ENCODE assay signal across 8 mouse cellular contexts in the genomic region with DNA sequence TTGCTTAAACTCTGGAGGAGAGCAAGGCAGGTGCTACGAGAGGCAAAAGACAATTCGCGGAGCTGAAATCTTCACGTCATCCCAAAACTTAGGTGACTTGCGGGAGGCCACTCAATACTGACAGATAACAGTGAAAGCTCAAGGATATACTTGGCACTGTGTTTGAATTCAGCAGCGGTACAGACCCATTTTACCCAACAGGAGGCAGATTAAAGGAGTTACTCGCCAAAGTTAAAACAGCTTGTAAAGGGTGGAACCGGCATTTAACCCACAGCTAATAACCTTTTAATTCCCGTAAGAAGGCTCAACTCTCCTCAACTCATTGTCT. TPM values are rescaled to one million over a fixed set of nuclear protein-coding genes. Genes with fewer than 3 reads are reported as not detected.
A peak's percentile ranks its signal among the peaks of the same experiment; 100 is the strongest.
DNase-seq lines count a peak whose midpoint lies in the region; ATAC-seq and TF ChIP-seq lines count a peak whose summit lies in the region.

No protein-coding gene starts in this region.

- H3K36me3 ChIP-seq in heart, embryonic 15.5 days: peaks cover 8% of the 10 kb centered on the region; the same call in 1 of the 2 replicates
- peaks cover 0 to 21% of the 10 kb centered on the region in 2 experiments; a peak in 2 of 4 replicates for H3K36me3 ChIP-seq in MEL (ENCODE audit: control insufficient read depth in 1 of 2, insufficient read depth in 2 of 2, low read length in 2 of 2)
- H3K36me3 ChIP-seq in hindbrain, embryonic 11.5 days (ENCODE audit: control insufficient read depth, insufficient read depth, low read length): no peaks in the 10 kb centered on the region
- no peaks in the 10 kb centered on the region for H3K36me3 ChIP-seq in midbrain, embryonic 11.5 days (ENCODE audit: control insufficient read depth, insufficient read depth, low read length)

- peak overlapping the region; percentile 74 for H3K4me2 ChIP-seq in heart, embryonic 15.5 days
- H3K4me2 ChIP-seq in hindbrain, embryonic 11.5 days (replicated peaks; ENCODE audit: low read depth, low read length): peak overlapping the region; percentile 68
- H3K4me2 ChIP-seq in midbrain, embryonic 11.5 days: peak overlapping the region; percentile 80

- H3K4me1 ChIP-seq in heart, embryonic 15.5 days (replicated peaks): peaks cover 28% of the 10 kb centered on the region
- peaks cover 12 to 25% of the 10 kb centered on the region in 2 experiments for H3K4me1 ChIP-seq in MEL (ENCODE audit: control insufficient read depth in 1 of 2, insufficient read depth in 2 of 2, low read length in 2 of 2)
- H3K4me1 ChIP-seq in hindbrain, embryonic 11.5 days (replicated peaks; ENCODE audit: control insufficient read depth, insufficient read depth, low read length): peaks cover 10% of the 10 kb centered on the region
- peaks cover 23% of the 10 kb centered on the region for H3K4me1 ChIP-seq in midbrain, embryonic 11.5 days (ENCODE audit: control insufficient read depth, insufficient read depth, low read length)

- H3K9ac ChIP-seq in heart, embryonic 15.5 days: peak overlapping the region; percentile 56
- H3K9ac ChIP-seq in MEL (ENCODE audit: control insufficient read depth, low read depth, low read length, poor library complexity, severe bottlenecking): peak overlapping the region; percentile 73
- peak overlapping the region; percentile 47 for H3K9ac ChIP-seq in hindbrain, embryonic 11.5 days (ENCODE audit: low read depth, low read length)
- H3K9ac ChIP-seq in midbrain, embryonic 11.5 days (ENCODE audit: low read length): peak overlapping the region; percentile 57; the same call in 1 of the 2 replicates

- no peak for ATAC-seq in heart, embryonic 15.5 days (replicated peaks; ENCODE audit: insufficient number of reproducible peaks, insufficient read depth, low FRiP score, low read depth)
- no peak for ATAC-seq in hindbrain, embryonic 11.5 days (ENCODE audit: low FRiP score)
- no peak for ATAC-seq in midbrain, embryonic 11.5 days (ENCODE audit: low FRiP score)

- peak; percentile 82 to 97; a peak in 3 of 4 replicates for TF ChIP-seq POLR2A in MEL (IDR thresholded peaks at IDR 0.05; ENCODE audit: control insufficient read depth in 1 of 2, insufficient read depth in 1 of 2, low read depth in 1 of 2, low read length in 2 of 2, poor library complexity in 1 of 2)

- H3K27ac ChIP-seq in heart, embryonic 15.5 days: peak overlapping the region; percentile 85
- peak overlapping the region; percentile 68 for H3K27ac ChIP-seq in MEL (ENCODE audit: control insufficient read depth, low read depth, low read length)
- H3K27ac ChIP-seq in hindbrain, embryonic 11.5 days (ENCODE audit: low read depth, low read length): peak overlapping the region; percentile 52; the same call in 1 of the 2 replicates
- H3K27ac ChIP-seq in midbrain, embryonic 11.5 days (ENCODE audit: low read depth, low read length): peak overlapping the region; percentile 64

- H3K9me3 ChIP-seq in heart, embryonic 15.5 days (replicated peaks): no peaks in the 10 kb centered on the region
- H3K9me3 ChIP-seq in MEL (replicated peaks; ENCODE audit: insufficient read depth, low read length): no peaks in the 10 kb centered on the region
- H3K9me3 ChIP-seq in hindbrain, embryonic 11.5 days (ENCODE audit: control insufficient read depth, low read length): no peaks in the 10 kb centered on the region
- H3K9me3 ChIP-seq in midbrain, embryonic 11.5 days (ENCODE audit: control insufficient read depth, low read length): no peaks in the 10 kb centered on the region

- TF ChIP-seq EP300 in MEL (IDR thresholded peaks at IDR 0.05; ENCODE audit: low read depth in 1 of 2, low read length in 2 of 2): no peak; a peak in 2 of 4 replicates

- 6% methylated on average over 9 of the region's 9 CpGs for WGBS in heart, embryonic 15.5 days
- WGBS in hindbrain, embryonic 11.5 days: 6% methylated on average over 9 of the region's 9 CpGs
- 5% methylated on average over 9 of the region's 9 CpGs for WGBS in midbrain, embryonic 11.5 days

- no peak for TF ChIP-seq CTCF in MEL (IDR thresholded peaks at IDR 0.05 in 2 of 3, conservative IDR thresholded peaks at IDR 0.05 in 1 of 3; ENCODE audit: control insufficient read depth in 1 of 3, insufficient read depth in 1 of 3, low read depth in 2 of 3, low read length in 3 of 3, poor library complexity in 1 of 3, severe bottlenecking in 1 of 3)

- H3K4me3 ChIP-seq in heart, embryonic 15.5 days: peak overlapping the region; percentile 63
- peak overlapping the region; percentile 76 to 91 for H3K4me3 ChIP-seq in MEL (ENCODE audit: control insufficient read depth in 1 of 2, insufficient read depth in 1 of 2, low read depth in 2 of 2, low read length in 2 of 2)
- H3K4me3 ChIP-seq in hindbrain, embryonic 11.5 days (ENCODE audit: low read depth, low read length): peak overlapping the region; percentile 41
- peak overlapping the region; percentile 49 for H3K4me3 ChIP-seq in midbrain, embryonic 11.5 days (ENCODE audit: low read depth, low read length)

- DNase-seq in heart, adult 11 months: no peak
- no peak for DNase-seq in MEL (ENCODE audit: low read depth, low spot score)
- no peak for DNase-seq in hindbrain, embryonic 11.5 days (ENCODE audit: low spot score)
- DNase-seq in midbrain, embryonic 11.5 days (ENCODE audit: low spot score, missing footprints): no peak
- DNase-seq in ovary, postnatal 36 days (ENCODE audit: low spot score): no peak
- DNase-seq in right cerebral cortex, postnatal 25 days: no peak
- DNase-seq in left cerebral cortex, postnatal 4 days: no peak

- no peak for TF ChIP-seq RAD21 in MEL (IDR thresholded peaks at IDR 0.05; ENCODE audit: low read depth, low read length)

- H3K79me2 ChIP-seq in MEL (ENCODE audit: control insufficient read depth, insufficient read depth, low read length, poor library complexity): no peaks in the 10 kb centered on the region

- intact Hi-C loops in left cerebral cortex, postnatal 4 days (cut with DNase I): no loop called here

- H3K27me3 ChIP-seq in heart, embryonic 15.5 days: no peaks in the 10 kb centered on the region
- no peaks in the 10 kb centered on the region for H3K27me3 ChIP-seq in MEL (ENCODE audit: control insufficient read depth in 1 of 2, insufficient read depth in 2 of 2, low read length in 2 of 2)
- H3K27me3 ChIP-seq in hindbrain, embryonic 11.5 days (ENCODE audit: control insufficient read depth, insufficient read depth, low read length): no peaks in the 10 kb centered on the region
- no peaks in the 10 kb centered on the region for H3K27me3 ChIP-seq in midbrain, embryonic 11.5 days (ENCODE audit: control insufficient read depth, insufficient read depth, low read length)

TF ChIP-seq in MEL, 35 proteins besides CTCF, POLR2A, EP300 and RAD21 (continues in another document):
- TF ChIP-seq ZMIZ1 (IDR thresholded peaks at IDR 0.05; ENCODE audit: low read depth, low read length) (peak; percentile 95; the same call in 1 of the 2 replicates), SIN3A (IDR thresholded peaks at IDR 0.05; ENCODE audit: low read length) (no peak)

RNA-seq across cellular contexts. Expression of a gene that starts 0.4 kb away (rescaled TPM):
- 22.3 and 22.7 TPM in 2 replicates for polyA plus RNA-seq in heart, embryonic 15.5 days (2015; fragmentation: Nextera tagmentation; extraction: Ambion mirVana)
- 13.5 and 15.3 TPM in 2 replicates for total RNA-seq in MEL (2012; rRNA removed)
- 10 to 100 TPM in 1 of 2 experiments, not detected in 1; 21.8 TPM for polyA plus RNA-seq in MEL (2012; ENCODE audit: insufficient read depth in 1 of 2, insufficient read length in 2 of 2, low read depth in 1 of 2, low replicate concordance in 2 of 2, missing spikeins in 1 of 2)
- 28.8 and 30.8 TPM in 2 replicates for polyA plus RNA-seq in hindbrain, embryonic 11.5 days (2014; fragmentation: Nextera tagmentation; extraction: Ambion mirVana)
- 25.6 and 31.9 TPM in 2 replicates for polyA plus RNA-seq in midbrain, embryonic 11.5 days (2014; fragmentation: Nextera tagmentation; extraction: Ambion mirVana)
- total RNA-seq in left cerebral cortex, postnatal 4 days (2021): 10 to 100 TPM; 65.9 to 69.3 TPM

RNA-seq across cellular contexts. Expression of a gene that starts 4.6 kb away (rescaled TPM):
- 16.4 and 24.1 TPM in 2 replicates for polyA plus RNA-seq in heart, embryonic 15.5 days (2015; fragmentation: Nextera tagmentation; extraction: Ambion mirVana)
- total RNA-seq in MEL (2012; rRNA removed): not detected in 2 replicates
- polyA plus RNA-seq in MEL (2012; ENCODE audit: insufficient read depth in 1 of 2, insufficient read length in 2 of 2, low read depth in 1 of 2, low replicate concordance in 2 of 2, missing spikeins in 1 of 2): under 1 TPM in 1 of 2 experiments, not detected in 1; 0.32 TPM
- polyA plus RNA-seq in hindbrain, embryonic 11.5 days (2014; fragmentation: Nextera tagmentation; extraction: Ambion mirVana): 46.7 and 50.6 TPM in 2 replicates
- polyA plus RNA-seq in midbrain, embryonic 11.5 days (2014; fragmentation: Nextera tagmentation; extraction: Ambion mirVana): 43.3 and 54.0 TPM in 2 replicates
- 100 to 1,000 TPM; 170 to 172 TPM for total RNA-seq in left cerebral cortex, postnatal 4 days (2021)

RNA-seq across cellular contexts. Expression of a gene that starts 5.9 kb away (rescaled TPM):
- 0.09 and 0.30 TPM in 2 replicates for polyA plus RNA-seq in heart, embryonic 15.5 days (2015; fragmentation: Nextera tagmentation; extraction: Ambion mirVana)
- total RNA-seq in MEL (2012; rRNA removed): 0.04 TPM in 1 of 2 replicates, not detected in the other
- polyA plus RNA-seq in MEL (2012; ENCODE audit: insufficient read depth in 1 of 2, insufficient read length in 2 of 2, low read depth in 1 of 2, low replicate concordance in 2 of 2, missing spikeins in 1 of 2): under 1 TPM in 1 of 2 experiments, not detected in 1; 0.19 TPM
- polyA plus RNA-seq in hindbrain, embryonic 11.5 days (2014; fragmentation: Nextera tagmentation; extraction: Ambion mirVana): not detected in 2 replicates
- polyA plus RNA-seq in midbrain, embryonic 11.5 days (2014; fragmentation: Nextera tagmentation; extraction: Ambion mirVana): 0.11 and 0.22 TPM in 2 replicates
- total RNA-seq in left cerebral cortex, postnatal 4 days (2021): under 1 TPM in 1 of 2 experiments, not detected in 1; 0.52 TPM

RNA-seq across cellular contexts. Expression of a gene that starts 39.8 kb away (rescaled TPM):
- 3.0 and 7.0 TPM in 2 replicates for polyA plus RNA-seq in heart, embryonic 15.5 days (2015; fragmentation: Nextera tagmentation; extraction: Ambion mirVana)
- 1.2 and 1.3 TPM in 2 replicates for total RNA-seq in MEL (2012; rRNA removed)
- 1 to 10 TPM in 1 of 2 experiments, not detected in 1; 3.3 TPM for polyA plus RNA-seq in MEL (2012; ENCODE audit: insufficient read depth in 1 of 2, insufficient read length in 2 of 2, low read depth in 1 of 2, low replicate concordance in 2 of 2, missing spikeins in 1 of 2)
- polyA plus RNA-seq in hindbrain, embryonic 11.5 days (2014; fragmentation: Nextera tagmentation; extraction: Ambion mirVana): 3.4 and 5.6 TPM in 2 replicates
- 2.6 and 3.4 TPM in 2 replicates for polyA plus RNA-seq in midbrain, embryonic 11.5 days (2014; fragmentation: Nextera tagmentation; extraction: Ambion mirVana)
- 1 to 10 TPM; 2.2 to 3.1 TPM for total RNA-seq in left cerebral cortex, postnatal 4 days (2021)

RNA-seq across cellular contexts. Expression of a gene that starts 50.3 kb away (rescaled TPM):
- polyA plus RNA-seq in heart, embryonic 15.5 days (2015; fragmentation: Nextera tagmentation; extraction: Ambion mirVana): 0.25 and 0.28 TPM in 2 replicates
- not detected in 2 replicates for total RNA-seq in MEL (2012; rRNA removed)
- under 1 TPM in 1 of 2 experiments, not detected in 1; 0.24 TPM for polyA plus RNA-seq in MEL (2012; ENCODE audit: insufficient read depth in 1 of 2, insufficient read length in 2 of 2, low read depth in 1 of 2, low replicate concordance in 2 of 2, missing spikeins in 1 of 2)
- 0.50 and 0.80 TPM in 2 replicates for polyA plus RNA-seq in hindbrain, embryonic 11.5 days (2014; fragmentation: Nextera tagmentation; extraction: Ambion mirVana)
- polyA plus RNA-seq in midbrain, embryonic 11.5 days (2014; fragmentation: Nextera tagmentation; extraction: Ambion mirVana): 1.3 TPM in 1 of 2 replicates, not detected in the other
- total RNA-seq in left cerebral cortex, postnatal 4 days (2021): not detected

Comparison
In these comparisons a context has a peak if more than half of its experiments do, and no peak if none do; other contexts are left out.
1. RNA of a gene that starts 4.6 kb away (polyA plus RNA-seq): 43.3 to 54.0 TPM in midbrain, embryonic 11.5 days, 46.7 to 50.6 TPM in hindbrain, embryonic 11.5 days and 16.4 to 24.1 TPM in heart, embryonic 15.5 days; 0.32 TPM in MEL; every median in the first group is over 10 times any median in the second.
2. Peak in every context shown above with its lines, with median percentiles within 50 percentile points of each other: H3K27ac ChIP-seq, H3K4me2 ChIP-seq, H3K4me3 ChIP-seq and H3K9ac ChIP-seq.